Mouse (Mus musculus) testis, adult 2 months (tissue): ENCODE measurements around the gene Amy1. TPM values are rescaled to one million over a fixed set of nuclear protein-coding genes. Genes with fewer than 3 reads are reported as not detected.
"Not testable (repeated sequence)": the region's sequence is repeated elsewhere in the genome, so short reads cannot be mapped to it uniquely, and the experiment has no call there.

Experiments used
- H3K27ac ChIP-seq: fragments of 200-500 bp; 2 replicates; pipeline ENCODE4 v1.5.1; 2012; ENCODE audit warnings: low read depth, low read length; ENCODE audit not compliant: control insufficient read depth, insufficient read depth
- H3K27me3 ChIP-seq: fragments of 200-500 bp; 2 replicates; pipeline ENCODE4 v1.6.1; 2012; ENCODE audit warnings: mild to moderate bottlenecking, low read length, moderate library complexity; ENCODE audit not compliant: control insufficient read depth, insufficient read depth
- H3K36me3 ChIP-seq: fragments of 200-500 bp; 2 replicates; pipeline ENCODE4 v1.6.1; 2012; ENCODE audit warnings: mild to moderate bottlenecking, low read length; ENCODE audit not compliant: control insufficient read depth, insufficient read depth
- H3K4me1 ChIP-seq: fragments of 200-500 bp; 2 replicates; pipeline ENCODE4 v1.6.1; 2012; ENCODE audit warnings: low read length; ENCODE audit not compliant: control insufficient read depth, insufficient read depth
- H3K4me3 ChIP-seq: fragments of 200-500 bp; 2 replicates; pipeline ENCODE4 v1.5.1; 2012; ENCODE audit warnings: low read depth, mild to moderate bottlenecking, low read length, moderate library complexity, mixed read lengths; ENCODE audit not compliant: control insufficient read depth
- CTCF ChIP-seq: fragments of 200-500 bp; IDR thresholded peaks from 2 replicates; pipeline ENCODE4 v1.5.1; 2012; ENCODE audit warnings: low read depth, mild to moderate bottlenecking, inconsistent platforms, low read length, moderate library complexity; ENCODE audit not compliant: control insufficient read depth, insufficient read depth, insufficient replicate concordance
- POLR2A ChIP-seq: fragments of 200-500 bp; IDR thresholded peaks from 2 replicates; pipeline ENCODE4 v1.6.1; 2012; ENCODE audit warnings: low read depth, mild to moderate bottlenecking, inconsistent platforms, low read length, moderate library complexity; ENCODE audit not compliant: control insufficient read depth
- polyA plus RNA-seq: library from polyadenylated mRNA; depleted of rRNA; stranded (reverse); fragments of >200 nt; gene quantifications from 2 replicates; pipeline ENCODE4 v1.2.3, GENCODE M21; 2012; rRNA removed

The Amy1 gene
- polyA plus RNA-seq, 1 experiment: 7.0 TPM

DNA sequence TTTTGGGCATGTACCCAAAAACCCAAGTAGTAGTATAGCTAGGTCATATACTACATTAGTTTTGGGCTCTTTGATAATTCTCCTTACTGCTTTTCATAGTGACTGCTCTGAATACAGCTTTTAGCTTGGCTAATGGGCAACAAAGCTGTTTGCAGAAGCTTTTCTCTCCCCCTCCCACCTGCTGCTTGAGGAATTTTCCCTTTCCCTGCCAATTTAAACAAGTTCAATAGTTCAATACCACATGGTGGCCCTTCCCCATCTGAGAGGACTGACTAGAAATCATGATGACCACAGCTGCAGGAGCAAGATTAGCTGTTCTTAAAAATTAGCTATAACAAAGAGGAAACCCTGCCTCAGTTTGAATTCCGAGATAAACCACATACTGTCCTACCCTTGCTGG lies 15.7 kb downstream of the Amy1 start:
- Histone ChIP-seq H3K4me1 (no peaks in the 10 kb centered on the region), H3K27me3 (no peaks in the 10 kb centered on the region), H3K27ac (no peak overlapping the region), H3K4me3 (no peak overlapping the region), H3K36me3 (no peaks in the 10 kb centered on the region)
- no peak for TF ChIP-seq POLR2A
- no peak for TF ChIP-seq CTCF

DNA sequence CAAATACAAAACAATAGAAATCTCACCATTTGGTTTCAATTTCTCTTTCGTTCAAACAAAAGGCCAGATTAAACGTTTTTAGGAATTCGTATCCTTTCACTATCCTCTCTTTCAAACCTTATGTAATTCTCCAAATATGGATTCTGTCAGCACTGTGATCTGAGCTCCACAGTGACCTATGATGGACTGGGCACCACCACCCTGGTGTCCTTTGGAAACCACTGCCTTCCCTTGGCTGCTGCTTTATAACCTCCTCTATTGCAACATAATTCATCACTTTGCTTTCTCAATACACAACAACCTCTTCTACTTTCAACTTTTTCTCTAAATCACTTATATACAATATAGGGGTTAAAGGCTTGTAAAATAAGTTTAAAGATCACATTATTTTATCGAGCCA lies 31.9 kb downstream of the Amy1 start:
- H3K4me1 ChIP-seq: no peaks in the 10 kb centered on the region
- H3K27ac ChIP-seq: no peak overlapping the region; the same call in 1 of the 2 replicates
- no peak overlapping the region for H3K4me3 ChIP-seq
- no peak for TF ChIP-seq CTCF
- no peak for TF ChIP-seq POLR2A
- H3K36me3 ChIP-seq: no peaks in the 10 kb centered on the region
- H3K27me3 ChIP-seq: no peaks in the 10 kb centered on the region

DNA sequence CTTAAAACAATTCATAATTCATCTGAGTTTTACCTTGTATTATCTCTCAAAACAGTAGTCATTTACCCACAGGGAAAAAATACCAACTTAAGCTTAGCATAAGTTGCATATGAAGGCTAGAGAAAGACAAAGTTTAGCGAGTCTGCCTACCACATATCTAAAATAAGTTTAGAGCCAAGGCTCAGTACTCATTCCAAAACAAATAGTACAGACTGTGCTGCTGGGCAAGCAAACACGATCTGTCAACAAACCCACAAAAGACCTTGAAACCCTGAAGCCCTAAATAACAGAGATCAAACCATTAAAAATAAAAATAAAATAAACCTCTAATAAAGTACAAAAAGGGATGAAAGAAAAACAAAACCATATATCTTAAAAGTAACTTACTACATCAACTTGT lies 32.4 kb downstream of the Amy1 start:
- H3K27ac ChIP-seq: no peak overlapping the region
- H3K4me3 ChIP-seq: no peak overlapping the region
- no peaks in the 10 kb centered on the region for H3K36me3 ChIP-seq
- TF ChIP-seq CTCF: no peak
- no peak for TF ChIP-seq POLR2A
- no peaks in the 10 kb centered on the region for H3K4me1 ChIP-seq
- no peaks in the 10 kb centered on the region for H3K27me3 ChIP-seq

DNA sequence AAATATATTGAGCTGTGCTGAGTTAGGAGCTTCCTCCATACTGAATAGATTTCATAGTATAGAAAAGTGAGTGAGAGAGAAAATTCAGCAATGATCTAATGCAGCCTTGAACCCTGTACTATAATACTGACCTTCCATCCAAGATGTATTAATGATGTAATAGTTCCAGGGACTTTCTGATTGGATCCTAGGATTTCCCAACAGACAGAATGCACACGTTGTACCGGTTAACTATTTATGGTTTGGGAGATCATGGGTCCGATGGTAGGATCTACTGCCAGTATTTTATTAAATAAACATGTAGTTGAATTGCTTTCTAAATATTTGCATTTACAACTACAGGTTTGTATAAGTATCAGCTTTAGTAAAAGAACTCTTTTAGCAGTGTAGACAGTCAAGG lies 34.3 kb downstream of the Amy1 start:
- Histone ChIP-seq H3K27me3 (no peaks in the 10 kb centered on the region), H3K36me3 (no peaks in the 10 kb centered on the region), H3K27ac (no peak overlapping the region), H3K4me1 (no peaks in the 10 kb centered on the region), H3K4me3 (no peak overlapping the region)
- TF ChIP-seq POLR2A (no peak), CTCF (no peak)

DNA sequence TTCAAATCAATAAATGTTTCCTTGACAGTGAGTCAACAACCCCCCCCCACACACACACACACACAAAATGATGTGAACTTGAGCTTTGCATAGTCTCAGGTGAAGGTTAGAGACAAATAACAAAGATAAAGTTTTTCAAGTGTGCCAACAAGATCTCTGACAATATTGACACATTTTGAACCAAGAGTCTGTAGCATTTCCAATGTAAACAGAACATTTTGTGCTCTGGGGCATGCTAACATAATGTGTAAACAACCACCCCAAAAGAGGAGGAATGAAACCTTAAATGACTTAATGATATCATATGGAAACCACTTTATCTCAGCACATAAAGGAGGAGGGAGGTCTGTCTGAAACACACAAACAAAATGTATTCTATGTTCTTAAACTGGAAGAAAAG lies 66.8 kb downstream of the Amy1 start:
- TF ChIP-seq POLR2A (no peak), CTCF (no peak)
- Histone ChIP-seq H3K27me3 (no peaks in the 10 kb centered on the region), H3K36me3 (no peaks in the 10 kb centered on the region), H3K4me3 (no peak overlapping the region), H3K4me1 (no peaks in the 10 kb centered on the region), H3K27ac (no peak overlapping the region)

DNA sequence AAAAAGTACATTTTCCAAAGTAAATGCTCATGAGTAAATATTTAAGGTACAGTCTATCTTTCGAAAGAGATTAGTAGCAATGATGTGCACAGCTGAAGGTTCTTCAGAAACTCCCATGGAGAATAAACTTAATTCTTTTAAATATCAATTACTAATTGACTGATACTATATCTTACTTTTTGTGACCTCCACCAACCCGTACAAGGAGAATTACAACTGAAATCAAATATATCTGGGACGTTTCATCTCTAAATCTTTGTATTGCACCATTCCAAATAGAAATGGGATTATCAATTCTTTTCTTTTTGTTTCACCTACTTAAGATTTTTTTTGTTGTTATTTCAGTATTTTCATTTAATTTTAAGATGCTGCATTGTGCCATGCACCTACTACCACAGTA lies 74.2 kb downstream of the Amy1 start, which contains the start of gene Amy2a1:
Amy2a1 (minus strand) TSS at position 101 of the 400 bp plus-strand sequence.
- H3K36me3 ChIP-seq, H3K4me1 ChIP-seq: not testable (repeated sequence)

More for the DNA sequence above, 74.2 kb downstream of the Amy1 start, which contains the start of gene Amy2a1:
- not testable (repeated sequence) for H3K27me3 ChIP-seq, H3K4me3 ChIP-seq, H3K27ac ChIP-seq

Other genes starting within 250 kb of the Amy1 start
- gene Amy2a1, start 74.3 kb downstream of the Amy1 start, polyA plus RNA-seq: not detected in 2 replicates
- 7.6 and 11.6 TPM in 2 replicates for gene Rnpc3, start 23.4 kb upstream of the Amy1 start, polyA plus RNA-seq